Mouse (Mus musculus) myocyte (in vitro differentiated cells): ENCODE measurements around the gene Dgkg. TPM values are rescaled to one million over a fixed set of nuclear protein-coding genes. Genes with fewer than 3 reads are reported as not detected.

Experiments used
- H3K27me3 ChIP-seq: one replicate; pipeline ENCODE4 v1.6.1; 2011; ENCODE audit not compliant: control insufficient read depth, insufficient read depth, insufficient read length
- H3K36me3 ChIP-seq: one replicate; pipeline ENCODE4 v1.6.1; 2011; ENCODE audit not compliant: control insufficient read depth, insufficient read depth
- H3K4me2 ChIP-seq: one replicate; pipeline ENCODE4 v1.6.1; 2011; ENCODE audit warnings: low read depth, control low read depth
- H3K4me3 ChIP-seq: one replicate; pipeline ENCODE4 v1.5.1; 2011; ENCODE audit warnings: mild to moderate bottlenecking, control low read depth, moderate library complexity
- H3K79me2 ChIP-seq: one replicate; pipeline ENCODE4 v1.6.1; 2011; ENCODE audit not compliant: control insufficient read depth, insufficient read depth
- H3ac ChIP-seq: one replicate; pipeline ENCODE4 v1.6.1; 2011; ENCODE audit not compliant: control insufficient read depth, insufficient read length
- CEBPB ChIP-seq: IDR thresholded peaks from 2 replicates; pipeline ENCODE4 v1.6.1; 2011; ENCODE audit warnings: mild to moderate bottlenecking, moderate library complexity; ENCODE audit not compliant: poor library complexity, insufficient read depth, severe bottlenecking
- E2F4 ChIP-seq: IDR thresholded peaks from one replicate; pipeline ENCODE4 v1.6.1; 2011; ENCODE audit warnings: mild to moderate bottlenecking, control low read depth, moderate library complexity; ENCODE audit not compliant: insufficient read depth
- MAX ChIP-seq: IDR thresholded peaks from one replicate; pipeline ENCODE4 v1.6.1; 2011; ENCODE audit warnings: low read depth, mild to moderate bottlenecking, control low read depth
- MYOD1 ChIP-seq, 3 experiments: IDR thresholded peaks; one replicate each; pipeline ENCODE4 v1.6.1; 2011; ENCODE audit warnings: control low read depth in 2 of 3, low read depth in 2 of 3, mild to moderate bottlenecking in 2 of 3, moderate library complexity in 1 of 3; ENCODE audit not compliant: insufficient read length in 2 of 3, control insufficient read depth in 1 of 3
- MYOG ChIP-seq, 3 experiments: IDR thresholded peaks; one replicate each; pipeline ENCODE4 v1.6.1; 2011; ENCODE audit warnings: control low read depth in 2 of 3, low read depth in 2 of 3, mild to moderate bottlenecking in 2 of 3; ENCODE audit not compliant: insufficient read length in 2 of 3, control insufficient read depth in 1 of 3, insufficient read depth in 1 of 3
- POLR2A ChIP-seq: IDR thresholded peaks from one replicate; pipeline ENCODE4 v1.6.1; 2011; ENCODE audit warnings: low read depth, mild to moderate bottlenecking, control low read depth, moderate library complexity; ENCODE audit not compliant: insufficient read length
- POLR2AphosphoS2 ChIP-seq: IDR thresholded peaks from one replicate; pipeline ENCODE4 v1.6.1; 2011; ENCODE audit warnings: low read depth, control low read depth; ENCODE audit not compliant: insufficient read length
- REST ChIP-seq: IDR thresholded peaks from one replicate; pipeline ENCODE4 v1.6.1; 2011; ENCODE audit warnings: mild to moderate bottlenecking, control low read depth, moderate library complexity; ENCODE audit not compliant: insufficient read depth, insufficient read length
- SRF ChIP-seq: IDR thresholded peaks from one replicate; pipeline ENCODE4 v1.6.1; 2011; ENCODE audit warnings: low read depth; ENCODE audit not compliant: control insufficient read depth, insufficient read length
- TCF12 ChIP-seq: IDR thresholded peaks from one replicate; pipeline ENCODE4 v1.6.1; 2011; ENCODE audit warnings: mild to moderate bottlenecking, control low read depth; ENCODE audit not compliant: poor library complexity, insufficient read depth, severe bottlenecking
- TCF3 ChIP-seq: IDR thresholded peaks from one replicate; pipeline ENCODE4 v1.6.1; 2011; ENCODE audit warnings: low read depth, control low read depth; ENCODE audit not compliant: insufficient read length
- USF1 ChIP-seq: IDR thresholded peaks from one replicate; pipeline ENCODE4 v1.6.1; 2011; ENCODE audit warnings: low read depth, mild to moderate bottlenecking, control low read depth, moderate library complexity
- polyA plus RNA-seq: library from polyadenylated mRNA; unstranded; fragments of >200 nt; fragmentation: generic; extraction: Trizol; gene quantifications from one replicate; pipeline ENCODE4 v1.2.1, GENCODE M21; 2012; ENCODE audit warnings: missing spikeins

The Dgkg gene
- polyA plus RNA-seq, 1 experiment, result 0.01 TPM

DNA sequence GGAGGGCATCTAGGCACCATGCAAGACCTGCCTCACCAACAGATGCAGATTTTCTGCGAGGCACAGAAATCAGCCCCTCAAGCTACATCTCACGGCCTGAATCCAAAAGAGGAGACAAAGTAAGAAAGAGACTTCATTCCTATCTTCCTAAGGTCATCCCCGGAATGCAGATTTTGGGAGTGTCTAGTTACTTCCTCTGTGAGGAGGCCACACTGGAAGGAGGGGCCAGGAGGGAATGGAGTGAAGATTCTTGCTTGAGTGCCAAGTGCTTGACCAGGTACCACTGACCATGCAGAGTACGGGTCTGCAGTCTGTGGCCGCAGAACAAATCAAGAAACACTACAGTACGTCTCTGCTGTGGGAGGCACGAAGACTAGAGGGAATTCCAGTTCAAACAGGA is 230.2 kb downstream of the Dgkg start:
- TF ChIP-seq CEBPB (no peak), TCF12 (no peak), REST (no peak), POLR2AphosphoS2 (no peak), MYOG (IDR thresholded peaks at IDR 0.05; ENCODE audit: control insufficient read depth in 1 of 3, insufficient read depth in 1 of 3, insufficient read length in 2 of 3, low read depth in 2 of 3) (no peak), MAX (no peak), TCF3 (no peak), POLR2A (no peak), MYOD1 (IDR thresholded peaks at IDR 0.05; ENCODE audit: control insufficient read depth in 1 of 3, insufficient read length in 2 of 3, low read depth in 2 of 3) (no peak), USF1 (no peak)
- Histone ChIP-seq H3K79me2 (no peaks in the 10 kb centered on the region), H3K4me2 (no peak overlapping the region), H3K4me3 (no peak overlapping the region), H3ac (no peak overlapping the region), H3K27me3 (no peaks in the 10 kb centered on the region), H3K36me3 (no peaks in the 10 kb centered on the region)

- no peak overlapping the region for H3K4me3 ChIP-seq
- no peak overlapping the region for H3K4me2 ChIP-seq
- no peak overlapping the region for H3ac ChIP-seq
- no peaks in the 10 kb centered on the region for H3K36me3 ChIP-seq
- no peak for TF ChIP-seq POLR2A
- TF ChIP-seq MYOG (IDR thresholded peaks at IDR 0.05; ENCODE audit: control insufficient read depth in 1 of 3, insufficient read depth in 1 of 3, insufficient read length in 2 of 3, low read depth in 2 of 3), result no peak
- no peak for TF ChIP-seq MYOD1 (IDR thresholded peaks at IDR 0.05; ENCODE audit: control insufficient read depth in 1 of 3, insufficient read length in 2 of 3, low read depth in 2 of 3)
- TF ChIP-seq TCF3, result no peak
- TF ChIP-seq USF1, result no peak
- no peak for TF ChIP-seq REST
- no peak for TF ChIP-seq CEBPB
- no peak for TF ChIP-seq SRF
- TF ChIP-seq MAX, result no peak
- no peak for TF ChIP-seq TCF12
- no peak for TF ChIP-seq POLR2AphosphoS2
- TF ChIP-seq E2F4, result no peak
- no peaks in the 10 kb centered on the region for H3K79me2 ChIP-seq
- H3K27me3 ChIP-seq, result no peaks in the 10 kb centered on the region
Measured at GRCm38 (mm10) chr16:22422256-22422655, 234.8 kb downstream of the Dgkg start.

Other genes with a start within 250 kb of the Dgkg start
- gene Etv5, start 217.5 kb downstream of the Dgkg start, polyA plus RNA-seq, result 17.2 TPM
- not detected for gene Crygs, start 154.4 kb upstream of the Dgkg start, polyA plus RNA-seq
- 9.3 TPM for gene Tbccd1, start 200.4 kb upstream of the Dgkg start, polyA plus RNA-seq
- gene Dnajb11, start 200.6 kb upstream of the Dgkg start, polyA plus RNA-seq, result 77.1 TPM
- not detected for gene Ahsg, start 234.1 kb upstream of the Dgkg start, polyA plus RNA-seq